Mouse (Mus musculus): ENCODE measurements around the gene Hoxa6. TPM values are rescaled to one million over a fixed set of nuclear protein-coding genes. Genes with fewer than 3 reads are reported as not detected.

Hoxa6 gene
- total and polyA plus RNA-seq, 3 experiments: 0.16 TPM; not detected in 2

- TF ChIP-seq GATA2 (IDR thresholded peaks at IDR 0.05; ENCODE audit: borderline replicate concordance, low read depth, low read length): no peak
- no peak for TF ChIP-seq CTCF (IDR thresholded peaks at IDR 0.05; ENCODE audit: low read depth, low read length)
- no peak for TF ChIP-seq TAL1 (conservative IDR thresholded peaks at IDR 0.05; ENCODE audit: low read depth, low read length)
- TF ChIP-seq POLR2AphosphoS5 (IDR thresholded peaks at IDR 0.05; ENCODE audit: insufficient replicate concordance, low read depth, low read length): no peak
- TF ChIP-seq GATA1 (IDR thresholded peaks at IDR 0.05; ENCODE audit: borderline replicate concordance, low read length): no peak
- DNase-seq (ENCODE audit: low spot score) (no peak), ATAC-seq (ENCODE audit: extremely low read depth, insufficient number of reproducible peaks, low FRiP score, poor library complexity, severe bottlenecking) (no peak)
- no peaks in the 10 kb centered on the region for H3K4me1 ChIP-seq (ENCODE audit: insufficient read depth, low read depth, low read length)
- peaks cover 46% of the 10 kb centered on the region for H3K27me3 ChIP-seq (ENCODE audit: insufficient read depth, low read length)
- no peak overlapping the region for H3K4me3 ChIP-seq (ENCODE audit: low read depth, low read length)
- H3K9me3 ChIP-seq (replicated peaks): peaks cover 2% of the 10 kb centered on the region
- no peaks in the 10 kb centered on the region for H3K36me3 ChIP-seq (replicated peaks)
Measured at GRCm38 (mm10) chr6:52211961-52212360, 3.4 kb upstream of the Hoxa6 start.

DNA sequence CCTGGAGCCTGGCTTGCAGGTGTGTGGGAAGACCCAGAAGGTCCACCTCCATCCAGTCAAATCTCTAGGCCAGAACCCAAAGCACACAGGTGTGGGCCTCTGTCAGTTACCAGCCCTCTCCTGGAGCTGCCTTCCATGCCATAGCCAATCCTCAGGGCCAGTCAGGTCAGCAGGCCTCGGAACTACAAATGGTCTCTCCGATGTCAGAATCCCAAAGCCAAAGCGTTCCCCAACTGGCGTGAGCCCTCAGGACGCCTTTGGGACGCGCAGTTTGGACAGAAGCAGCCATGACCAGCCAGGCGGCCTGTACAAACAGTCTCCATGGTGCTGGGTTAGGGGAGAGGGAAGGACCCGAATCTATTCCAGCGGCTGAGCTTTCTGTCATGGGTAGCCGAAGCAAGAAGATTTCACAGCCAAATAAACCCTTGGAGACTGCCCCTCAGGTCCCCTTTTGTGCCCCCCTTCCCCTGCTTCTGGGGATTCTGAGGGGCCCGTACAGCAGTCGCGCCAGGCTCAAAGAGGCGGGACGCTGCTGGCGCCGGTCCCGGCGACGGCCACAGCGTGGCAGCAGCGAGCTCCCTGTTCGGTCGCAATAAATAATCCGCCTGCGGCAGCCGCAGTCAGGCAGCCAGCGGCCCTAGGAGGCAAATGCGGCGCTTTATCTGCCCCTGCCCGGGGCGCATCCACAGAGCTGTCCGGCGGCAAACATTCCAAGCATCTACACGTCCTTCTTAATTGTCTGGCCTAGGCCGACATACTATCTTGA is 2.8 kb upstream of the Hoxa6 start:
- Histone ChIP-seq H3K4me1 (ENCODE audit: insufficient read depth, low read depth, low read length) (no peaks in the 10 kb centered on the region), H3K27me3 (ENCODE audit: insufficient read depth, low read length) (peaks cover 44% of the 10 kb centered on the region), H3K36me3 (replicated peaks) (no peaks in the 10 kb centered on the region), H3K9me3 (replicated peaks) (no peaks in the 10 kb centered on the region; the same call in 1 of the 2 replicates), H3K4me3 (ENCODE audit: low read depth, low read length) (no peak overlapping the region)
- no peak for ATAC-seq (ENCODE audit: extremely low read depth, insufficient number of reproducible peaks, low FRiP score, poor library complexity, severe bottlenecking)
- TF ChIP-seq TAL1 (conservative IDR thresholded peaks at IDR 0.05; ENCODE audit: low read depth, low read length) (no peak), CTCF (IDR thresholded peaks at IDR 0.05; ENCODE audit: low read depth, low read length) (no peak), GATA1 (IDR thresholded peaks at IDR 0.05; ENCODE audit: borderline replicate concordance, low read length) (no peak), GATA2 (IDR thresholded peaks at IDR 0.05; ENCODE audit: borderline replicate concordance, low read depth, low read length) (no peak), POLR2AphosphoS5 (IDR thresholded peaks at IDR 0.05; ENCODE audit: insufficient replicate concordance, low read depth, low read length) (no peak)
- DNase-seq (ENCODE audit: low spot score): no peak

DNA sequence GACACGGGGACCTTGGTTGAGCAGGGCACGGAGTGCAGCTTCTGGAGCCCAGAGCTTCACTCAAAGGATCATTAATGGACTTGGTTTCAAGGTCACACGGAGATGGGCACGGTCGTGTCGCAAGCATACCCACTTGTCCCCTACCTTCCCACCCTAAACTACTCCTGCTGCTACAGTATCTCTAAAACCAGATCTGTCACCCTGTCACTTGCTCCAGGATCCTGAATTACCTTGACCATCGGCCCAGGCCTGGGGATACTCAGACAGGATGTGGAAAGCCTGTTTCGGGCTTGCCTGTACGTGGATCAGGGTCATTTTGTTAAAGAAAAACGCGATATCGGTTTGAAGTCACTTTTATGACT is 1.1 kb upstream of the Hoxa6 start:
- Histone ChIP-seq H3K9me3 (replicated peaks) (peaks cover 3% of the 10 kb centered on the region; the same call in 1 of the 2 replicates), H3K4me1 (ENCODE audit: insufficient read depth, low read depth, low read length) (no peaks in the 10 kb centered on the region), H3K36me3 (replicated peaks) (no peaks in the 10 kb centered on the region), H3K4me3 (ENCODE audit: low read depth, low read length) (no peak overlapping the region), H3K27me3 (ENCODE audit: insufficient read depth, low read length) (peaks cover 32% of the 10 kb centered on the region; the same call in 1 of the 2 replicates)
- no peak for TF ChIP-seq TAL1 (conservative IDR thresholded peaks at IDR 0.05; ENCODE audit: low read depth, low read length)
- ATAC-seq (ENCODE audit: extremely low read depth, insufficient number of reproducible peaks, low FRiP score, poor library complexity, severe bottlenecking): no peak
- DNase-seq (ENCODE audit: low spot score): no peak

GRCm38 (mm10) chr6:52208868-52209684 is 554 bp upstream of the Hoxa6 start:
- no peak for TF ChIP-seq GATA1 (IDR thresholded peaks at IDR 0.05; ENCODE audit: borderline replicate concordance, low read length)
- H3K4me1 ChIP-seq (ENCODE audit: insufficient read depth, low read depth, low read length): no peaks in the 10 kb centered on the region
- H3K4me3 ChIP-seq (ENCODE audit: low read depth, low read length): no peak overlapping the region
- H3K27me3 ChIP-seq (ENCODE audit: insufficient read depth, low read length): peaks cover 36% of the 10 kb centered on the region; the same call in 1 of the 2 replicates
- peaks cover 8% of the 10 kb centered on the region for H3K9me3 ChIP-seq (replicated peaks)
- ATAC-seq (ENCODE audit: extremely low read depth, insufficient number of reproducible peaks, low FRiP score, poor library complexity, severe bottlenecking): no peak
- no peak for DNase-seq (ENCODE audit: low spot score)
- H3K36me3 ChIP-seq (replicated peaks): no peaks in the 10 kb centered on the region

DNA sequence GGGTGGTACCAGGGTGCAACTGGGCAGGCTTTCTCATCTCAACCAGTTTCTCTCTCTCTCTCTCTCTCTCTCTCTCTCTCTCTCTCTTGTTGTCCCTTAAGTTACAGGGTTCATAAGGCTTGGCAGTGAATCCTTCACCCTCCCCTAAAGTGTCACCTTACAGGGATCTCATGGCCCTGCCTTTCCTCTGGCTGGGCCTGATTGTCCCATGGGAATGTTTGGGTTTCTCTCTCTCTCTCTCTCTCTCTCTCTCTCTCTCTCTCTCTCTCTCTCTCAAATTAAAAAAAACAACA is 892 bp downstream of the Hoxa6 start:
- DNase-seq (ENCODE audit: low spot score) (no peak), ATAC-seq (ENCODE audit: extremely low read depth, insufficient number of reproducible peaks, low FRiP score, poor library complexity, severe bottlenecking) (no peak)
- peaks cover 13% of the 10 kb centered on the region for H3K9me3 ChIP-seq (replicated peaks)
- H3K4me3 ChIP-seq (ENCODE audit: low read depth, low read length): no peak overlapping the region
- TF ChIP-seq GATA2 (IDR thresholded peaks at IDR 0.05; ENCODE audit: borderline replicate concordance, low read depth, low read length) (no peak), GATA1 (IDR thresholded peaks at IDR 0.05; ENCODE audit: borderline replicate concordance, low read length) (no peak), POLR2AphosphoS5 (IDR thresholded peaks at IDR 0.05; ENCODE audit: insufficient replicate concordance, low read depth, low read length) (no peak), TAL1 (conservative IDR thresholded peaks at IDR 0.05; ENCODE audit: low read depth, low read length) (no peak), CTCF (IDR thresholded peaks at IDR 0.05; ENCODE audit: low read depth, low read length) (no peak)
- no peaks in the 10 kb centered on the region for H3K36me3 ChIP-seq (replicated peaks)
- H3K27me3 ChIP-seq (ENCODE audit: insufficient read depth, low read length): peaks cover 32% of the 10 kb centered on the region; the same call in 1 of the 2 replicates
- H3K4me1 ChIP-seq (ENCODE audit: insufficient read depth, low read depth, low read length): no peaks in the 10 kb centered on the region

DNA sequence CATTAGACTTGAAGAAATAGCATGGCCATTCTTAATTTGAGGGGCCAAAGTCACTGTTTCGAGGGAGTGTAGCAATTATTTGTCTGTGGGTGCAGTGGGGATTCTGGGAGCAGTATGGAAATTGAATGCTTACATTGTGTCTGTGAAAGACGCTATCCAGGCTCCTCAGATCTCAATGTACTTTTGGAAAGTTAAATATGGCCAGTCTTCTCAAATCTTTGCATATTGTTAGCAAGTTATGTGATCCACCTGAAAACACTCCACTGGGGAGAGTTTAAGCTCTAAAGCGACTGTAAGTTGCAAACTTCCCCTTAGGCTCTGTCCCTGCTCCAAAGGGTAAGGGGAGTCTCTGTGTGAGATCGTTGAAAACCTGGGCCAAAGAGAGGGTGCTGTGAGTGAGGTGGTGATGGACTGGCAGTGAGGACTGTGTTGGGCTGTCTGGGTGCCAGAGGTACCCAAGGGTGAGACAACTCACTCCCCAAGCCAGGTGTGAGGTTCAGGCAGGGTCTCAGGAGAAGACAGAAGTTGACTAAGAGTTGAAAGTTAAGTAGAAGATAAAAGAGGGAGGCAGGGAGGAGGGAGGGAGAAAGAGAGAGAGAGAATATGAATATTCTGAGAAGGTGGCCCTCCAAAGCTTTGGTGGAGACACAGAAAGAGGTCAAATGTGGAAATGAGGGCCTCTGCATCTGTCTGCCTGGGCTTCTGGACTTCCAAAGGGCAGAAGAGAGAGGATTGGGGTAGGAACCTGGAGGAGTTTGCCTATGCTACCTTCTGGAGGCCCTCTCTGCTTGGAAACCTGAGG is 1.4 kb downstream of the Hoxa6 start:
- no peaks in the 10 kb centered on the region for H3K4me1 ChIP-seq (ENCODE audit: insufficient read depth, low read depth, low read length)
- H3K36me3 ChIP-seq (replicated peaks): no peaks in the 10 kb centered on the region
- TF ChIP-seq TAL1 (conservative IDR thresholded peaks at IDR 0.05; ENCODE audit: low read depth, low read length): no peak
- no peak for TF ChIP-seq GATA2 (IDR thresholded peaks at IDR 0.05; ENCODE audit: borderline replicate concordance, low read depth, low read length)
- TF ChIP-seq POLR2AphosphoS5 (IDR thresholded peaks at IDR 0.05; ENCODE audit: insufficient replicate concordance, low read depth, low read length): no peak
- TF ChIP-seq GATA1 (IDR thresholded peaks at IDR 0.05; ENCODE audit: borderline replicate concordance, low read length): no peak
- TF ChIP-seq CTCF (IDR thresholded peaks at IDR 0.05; ENCODE audit: low read depth, low read length): no peak
- DNase-seq (ENCODE audit: low spot score) (no peak), ATAC-seq (ENCODE audit: extremely low read depth, insufficient number of reproducible peaks, low FRiP score, poor library complexity, severe bottlenecking) (no peak)
- peaks cover 26% of the 10 kb centered on the region; the same call in 1 of the 2 replicates for H3K27me3 ChIP-seq (ENCODE audit: insufficient read depth, low read length)
- H3K9me3 ChIP-seq (replicated peaks): peaks cover 13% of the 10 kb centered on the region
- H3K4me3 ChIP-seq (ENCODE audit: low read depth, low read length): no peak overlapping the region
